Mouse (Mus musculus) brain, embryonic 14.5 days (tissue): ENCODE results near the gene Nfkb1.

Experiments
- CTCF ChIP-seq: fragments of 200-500 bp; IDR thresholded peaks from 2 replicates; pipeline ENCODE4 v1.5.1; 2012; ENCODE audit warnings: inconsistent platforms, mild to moderate bottlenecking, moderate library complexity, borderline replicate concordance; ENCODE audit not compliant: insufficient read depth, insufficient read length; ENCODE audit errors: extremely low read depth
- POLR2A ChIP-seq: fragments of 200-500 bp; IDR thresholded peaks from 2 replicates; pipeline ENCODE4 v1.6.1; 2012; ENCODE audit warnings: mild to moderate bottlenecking, inconsistent platforms, borderline replicate concordance; ENCODE audit not compliant: poor library complexity, insufficient read depth, insufficient read length, severe bottlenecking; ENCODE audit errors: extremely low read depth

GRCm38 (mm10) chr3:135581606-135582117 lies 109.7 kb downstream of the Nfkb1 start:
- TF ChIP-seq CTCF (peak; percentile 63; the same call in 1 of the 2 replicates), POLR2A (no peak)
